Mouse (Mus musculus) spleen, adult 2 months (tissue): ENCODE data around the gene Mgat4c.

Source experiments
- CTCF ChIP-seq: fragments of 200-500 bp; IDR thresholded peaks from 2 replicates; pipeline ENCODE4 v1.5.1; 2011; ENCODE audit warnings: mild to moderate bottlenecking, inconsistent platforms; ENCODE audit not compliant: insufficient read depth, insufficient read length, insufficient replicate concordance; ENCODE audit errors: extremely low read depth
- POLR2A ChIP-seq: fragments of 200-500 bp; IDR thresholded peaks from 2 replicates; pipeline ENCODE4 v1.6.1; 2011; ENCODE audit warnings: low read depth, low read length, inconsistent platforms

DNA sequence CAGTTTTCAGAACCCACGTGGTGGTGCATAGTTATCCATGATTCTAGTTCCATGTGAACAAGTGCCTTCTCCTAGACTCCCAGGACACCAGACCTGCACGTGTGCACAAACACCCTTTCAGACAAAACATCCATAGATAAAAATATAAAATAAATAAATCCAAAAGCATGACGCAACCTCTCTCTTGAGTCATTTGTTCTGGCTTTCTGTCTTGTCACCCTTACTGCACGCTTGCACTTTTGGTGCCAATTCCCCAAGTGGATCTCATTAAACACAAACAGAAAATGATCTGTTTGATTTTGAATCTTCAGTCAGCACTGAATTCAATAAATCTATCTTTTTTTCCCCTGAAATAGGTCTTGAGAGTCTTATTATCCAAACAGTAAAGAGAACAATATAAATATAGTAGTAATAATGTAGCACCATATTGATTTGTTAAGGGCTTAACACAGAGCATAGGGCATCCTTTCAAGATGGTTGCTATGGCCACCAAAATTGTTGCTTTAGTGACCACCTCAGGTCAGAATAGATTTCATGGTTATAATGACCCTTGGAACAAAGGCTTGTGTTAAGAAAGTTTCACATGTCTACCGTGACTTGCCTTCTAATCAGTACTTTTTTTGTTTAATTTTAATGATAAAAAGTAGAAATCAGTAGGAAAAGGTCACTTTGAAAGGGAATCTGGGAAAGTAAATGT, 684.5 kb downstream of the Mgat4c start:
- TF ChIP-seq POLR2A: no peak
- TF ChIP-seq CTCF: no peak
